Mouse (Mus musculus): Measurements from ENCODE around the gene Ift80. TPM values are rescaled to one million over a fixed set of nuclear protein-coding genes. Genes with fewer than 3 reads are reported as not detected.
"Not testable (repeated sequence)": the region's sequence is repeated elsewhere in the genome, so short reads cannot be mapped to it uniquely, and the experiment has no call there.

Gene Ift80
- polyA plus RNA-seq, 1 experiment from 2014 or later, result 24.5 TPM

DNA sequence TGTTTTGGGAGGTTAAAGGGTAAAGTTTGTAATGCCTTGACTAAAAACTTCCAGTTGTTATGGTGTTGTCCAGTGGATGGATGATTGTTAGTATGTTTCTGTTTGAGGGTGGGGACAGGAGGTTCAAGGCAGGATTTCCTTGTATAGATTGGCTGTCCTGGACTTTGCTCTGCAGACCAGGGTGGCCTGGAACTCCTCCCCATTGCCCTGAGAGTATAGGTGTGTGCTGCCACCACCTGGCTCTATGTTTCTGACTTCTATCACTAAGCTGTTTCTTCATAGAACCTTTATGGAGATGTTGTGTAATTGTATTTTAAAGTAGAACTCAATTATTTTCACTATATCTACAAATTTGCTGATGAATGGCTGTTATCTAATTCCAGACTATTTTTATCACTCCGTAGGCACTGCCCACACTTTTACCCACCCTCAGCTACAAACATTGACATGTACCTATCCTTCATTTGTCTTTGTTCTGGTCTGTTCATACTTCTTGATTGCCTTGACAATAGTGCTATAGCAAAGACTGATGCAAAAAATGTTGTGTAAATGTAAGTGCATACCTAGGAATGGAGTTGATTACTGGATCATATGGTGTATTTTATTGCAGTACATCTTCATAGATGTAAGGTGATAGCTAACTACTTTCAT is 21.9 kb upstream of the Ift80 start:
- Histone ChIP-seq H3K9ac (no peak overlapping the region), H3K27me3 (no peaks in the 10 kb centered on the region), H3K9me3 (no peaks in the 10 kb centered on the region), H3K4me2 (replicated peaks) (no peak overlapping the region), H3K36me3 (peaks cover 56% of the 10 kb centered on the region), H3K4me3 (no peak overlapping the region), H3K27ac (no peak overlapping the region), H3K4me1 (no peaks in the 10 kb centered on the region)
- no peak for ATAC-seq (ENCODE audit: insufficient number of reproducible peaks, insufficient read depth, low FRiP score, low TSS enrichment)
- WGBS, result 93% methylated on average over 1 of the region's 1 CpGs

DNA sequence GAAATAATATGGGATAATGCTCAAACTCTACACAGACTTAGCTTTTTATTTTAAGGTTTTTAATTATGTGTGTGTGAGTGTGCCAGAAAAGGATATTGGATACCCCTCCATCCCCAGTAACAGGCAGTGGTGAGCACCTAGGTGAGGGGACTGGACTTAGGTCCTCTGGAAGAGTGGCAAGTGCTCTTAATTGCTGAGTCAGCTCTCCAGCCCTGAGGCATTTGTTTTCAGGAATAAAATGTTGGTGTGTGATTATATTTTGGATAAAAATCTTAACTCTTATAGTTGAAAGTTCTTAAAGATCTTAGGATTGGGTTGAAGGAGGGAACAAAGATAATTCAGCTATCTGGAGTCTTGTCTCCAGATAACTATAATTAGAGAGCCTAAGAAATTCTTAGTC is 16.4 kb upstream of the Ift80 start:
- no peak overlapping the region for H3K4me3 ChIP-seq
- H3K36me3 ChIP-seq, result peaks cover 51% of the 10 kb centered on the region
- no peaks in the 10 kb centered on the region for H3K9me3 ChIP-seq

DNA sequence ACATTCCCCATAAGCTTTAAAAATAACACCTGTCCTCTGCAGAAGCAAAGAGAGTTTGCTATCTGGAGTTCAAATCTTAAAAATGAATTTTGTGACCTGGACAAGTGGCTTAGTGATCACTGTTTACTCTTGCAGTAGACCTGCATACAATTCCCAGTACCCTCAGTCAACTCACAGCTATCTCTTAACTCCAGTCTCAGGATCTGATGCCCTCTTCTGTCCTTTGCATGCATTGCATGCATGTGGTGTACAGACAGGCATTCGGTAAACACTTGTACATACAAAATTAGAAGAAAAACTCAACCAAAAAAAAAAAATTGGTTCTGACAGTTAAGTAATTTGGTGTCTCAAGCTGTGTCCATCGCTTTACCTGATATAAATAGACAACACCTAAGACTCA is 15.9 kb upstream of the Ift80 start:
- no peaks in the 10 kb centered on the region for H3K4me1 ChIP-seq
- H3K27ac ChIP-seq, result no peak overlapping the region
- H3K4me3 ChIP-seq, result no peak overlapping the region
- no peak overlapping the region for H3K9ac ChIP-seq
- H3K27me3 ChIP-seq, result no peaks in the 10 kb centered on the region
- ATAC-seq (ENCODE audit: insufficient number of reproducible peaks, insufficient read depth, low FRiP score, low TSS enrichment), result no peak
- no peak overlapping the region for H3K4me2 ChIP-seq (replicated peaks)
- 95% methylated on average over 2 of the region's 2 CpGs for WGBS
- H3K36me3 ChIP-seq, result peaks cover 47% of the 10 kb centered on the region
- no peaks in the 10 kb centered on the region for H3K9me3 ChIP-seq

More for the DNA sequence above, 16.4 kb upstream of the Ift80 start:
- no peak overlapping the region for H3K4me2 ChIP-seq (replicated peaks)
- no peak overlapping the region for H3K27ac ChIP-seq
- H3K4me1 ChIP-seq, result no peaks in the 10 kb centered on the region
- no peak for ATAC-seq (ENCODE audit: insufficient number of reproducible peaks, insufficient read depth, low FRiP score, low TSS enrichment)
- no peak overlapping the region for H3K9ac ChIP-seq
- H3K27me3 ChIP-seq, result no peaks in the 10 kb centered on the region

DNA sequence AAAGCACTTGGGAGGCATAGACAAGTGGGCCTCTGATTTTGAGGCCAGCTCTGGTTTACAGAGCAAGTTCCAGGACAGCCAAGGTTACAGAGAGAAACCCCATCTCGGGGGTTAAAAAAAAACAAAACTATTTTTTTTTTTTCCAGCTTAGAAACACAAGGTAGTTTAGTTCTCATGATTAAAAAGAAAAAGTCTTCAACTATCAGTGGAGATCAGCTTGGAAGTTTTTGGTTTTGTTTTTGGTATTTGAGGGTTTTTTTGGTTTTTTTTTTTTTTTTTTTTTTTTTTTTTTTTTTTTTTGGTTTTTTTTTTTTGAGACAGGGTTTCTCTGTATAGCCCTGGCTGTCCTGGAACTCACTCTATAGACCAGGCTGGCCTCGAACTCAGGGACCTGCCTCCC is 14.3 kb upstream of the Ift80 start:
- H3K36me3 ChIP-seq, result peaks cover 37% of the 10 kb centered on the region
- not testable (repeated sequence) for H3K4me3 ChIP-seq; H3K27ac ChIP-seq; H3K4me2 ChIP-seq (replicated peaks); H3K4me1 ChIP-seq; ATAC-seq (ENCODE audit: insufficient number of reproducible peaks, insufficient read depth, low FRiP score, low TSS enrichment); H3K9me3 ChIP-seq; H3K27me3 ChIP-seq; H3K9ac ChIP-seq
- WGBS, result 96% methylated on average over 2 of the region's 2 CpGs

DNA sequence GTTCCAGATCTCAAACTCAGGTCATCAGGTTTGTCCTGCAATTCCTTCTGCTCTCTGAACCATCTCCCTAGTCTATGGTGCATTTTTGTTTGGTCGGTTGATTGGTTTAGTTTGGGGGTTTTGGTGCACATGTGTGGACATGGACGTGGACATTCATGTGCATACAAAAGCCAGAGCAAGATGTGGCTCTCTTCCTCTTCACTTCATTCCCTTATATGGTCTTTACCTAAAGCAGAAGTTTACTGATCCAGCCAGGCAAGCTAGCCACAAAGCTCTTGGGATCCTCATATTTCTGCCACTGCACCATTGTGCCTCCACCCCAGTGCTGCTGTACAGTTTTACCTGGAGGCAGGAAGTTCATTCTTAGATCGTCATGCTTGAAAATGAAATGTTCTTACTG is 12.8 kb upstream of the Ift80 start:
- no peak overlapping the region for H3K27ac ChIP-seq
- no peaks in the 10 kb centered on the region for H3K4me1 ChIP-seq
- no peak for ATAC-seq (ENCODE audit: insufficient number of reproducible peaks, insufficient read depth, low FRiP score, low TSS enrichment)
- 86% methylated on average over 3 of the region's 3 CpGs for WGBS
- H3K27me3 ChIP-seq, result no peaks in the 10 kb centered on the region
- no peak overlapping the region for H3K9ac ChIP-seq
- peaks cover 33% of the 10 kb centered on the region for H3K36me3 ChIP-seq
- H3K4me3 ChIP-seq, result no peak overlapping the region
- no peak overlapping the region for H3K4me2 ChIP-seq (replicated peaks)
- H3K9me3 ChIP-seq, result no peaks in the 10 kb centered on the region

DNA sequence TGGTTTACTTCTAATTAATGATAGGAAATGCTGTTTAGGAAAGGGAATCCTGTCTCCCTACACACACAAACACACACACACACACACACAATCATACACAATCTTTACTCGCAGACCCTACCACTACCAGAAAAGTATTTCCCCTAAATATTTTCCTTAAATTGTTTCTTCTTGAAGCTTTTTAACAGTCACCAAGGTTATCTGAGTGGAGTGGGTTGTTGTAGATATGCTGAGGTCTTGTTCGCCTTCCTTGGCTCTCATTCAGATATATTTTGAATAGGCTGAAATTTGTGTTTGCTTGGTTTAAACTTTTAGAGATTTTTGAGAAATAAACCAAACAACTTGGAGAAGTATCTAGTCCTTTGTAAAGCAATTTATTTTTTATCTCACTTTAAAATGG is 4.5 kb upstream of the Ift80 start:
- ATAC-seq (ENCODE audit: insufficient number of reproducible peaks, insufficient read depth, low FRiP score, low TSS enrichment), result no peak
- no peak overlapping the region for H3K4me3 ChIP-seq
- H3K4me2 ChIP-seq (replicated peaks), result no peak overlapping the region
- no peaks in the 10 kb centered on the region for H3K27me3 ChIP-seq
- H3K9me3 ChIP-seq, result no peaks in the 10 kb centered on the region
- peaks cover 3% of the 10 kb centered on the region; the same call in 1 of the 2 replicates for H3K36me3 ChIP-seq
- H3K9ac ChIP-seq, result no peak overlapping the region
- H3K4me1 ChIP-seq, result peaks cover 9% of the 10 kb centered on the region; the same call in 1 of the 2 replicates
- no peak overlapping the region for H3K27ac ChIP-seq
- WGBS, result 95% methylated on average over 2 of the region's 2 CpGs

DNA sequence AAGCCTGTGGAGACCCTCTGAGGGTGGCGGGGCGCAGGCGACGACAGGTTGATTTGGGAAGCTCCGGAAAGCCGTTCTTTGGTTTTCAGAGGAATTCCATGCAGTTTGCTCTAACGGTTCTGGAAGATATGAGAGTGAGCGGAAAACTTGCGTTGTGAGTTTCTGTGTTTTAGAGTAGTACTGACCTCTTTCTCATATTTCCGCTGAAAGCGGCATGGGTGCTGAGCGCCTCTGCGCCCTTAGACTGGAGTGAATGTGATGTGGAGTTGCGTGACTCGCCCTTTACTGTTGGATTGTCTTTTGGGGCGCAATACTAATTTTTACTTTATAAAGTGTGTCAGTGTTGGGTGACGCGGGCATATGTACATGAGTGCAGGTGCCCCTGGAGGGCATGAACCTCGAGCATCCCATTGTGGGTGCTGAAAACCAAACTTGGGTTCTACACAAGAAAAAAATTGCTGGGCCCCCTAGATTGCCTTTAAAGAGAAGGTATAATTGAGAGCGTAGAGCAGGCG is 1.9 kb upstream of the Ift80 start:
- 5% methylated on average over 21 of the region's 21 CpGs for WGBS
- H3K9me3 ChIP-seq, result no peaks in the 10 kb centered on the region
- no peaks in the 10 kb centered on the region for H3K36me3 ChIP-seq
- H3K9ac ChIP-seq, result peak overlapping the region; percentile 94
- no peak for ATAC-seq (ENCODE audit: insufficient number of reproducible peaks, insufficient read depth, low FRiP score, low TSS enrichment)
- H3K4me3 ChIP-seq, result peak overlapping the region; percentile 94
- H3K27me3 ChIP-seq, result no peaks in the 10 kb centered on the region
- peak overlapping the region; percentile 93; the same call in 1 of the 2 replicates for H3K27ac ChIP-seq
- peaks cover 9% of the 10 kb centered on the region; the same call in 1 of the 2 replicates for H3K4me1 ChIP-seq
- peak overlapping the region; percentile 85 for H3K4me2 ChIP-seq (replicated peaks)

DNA sequence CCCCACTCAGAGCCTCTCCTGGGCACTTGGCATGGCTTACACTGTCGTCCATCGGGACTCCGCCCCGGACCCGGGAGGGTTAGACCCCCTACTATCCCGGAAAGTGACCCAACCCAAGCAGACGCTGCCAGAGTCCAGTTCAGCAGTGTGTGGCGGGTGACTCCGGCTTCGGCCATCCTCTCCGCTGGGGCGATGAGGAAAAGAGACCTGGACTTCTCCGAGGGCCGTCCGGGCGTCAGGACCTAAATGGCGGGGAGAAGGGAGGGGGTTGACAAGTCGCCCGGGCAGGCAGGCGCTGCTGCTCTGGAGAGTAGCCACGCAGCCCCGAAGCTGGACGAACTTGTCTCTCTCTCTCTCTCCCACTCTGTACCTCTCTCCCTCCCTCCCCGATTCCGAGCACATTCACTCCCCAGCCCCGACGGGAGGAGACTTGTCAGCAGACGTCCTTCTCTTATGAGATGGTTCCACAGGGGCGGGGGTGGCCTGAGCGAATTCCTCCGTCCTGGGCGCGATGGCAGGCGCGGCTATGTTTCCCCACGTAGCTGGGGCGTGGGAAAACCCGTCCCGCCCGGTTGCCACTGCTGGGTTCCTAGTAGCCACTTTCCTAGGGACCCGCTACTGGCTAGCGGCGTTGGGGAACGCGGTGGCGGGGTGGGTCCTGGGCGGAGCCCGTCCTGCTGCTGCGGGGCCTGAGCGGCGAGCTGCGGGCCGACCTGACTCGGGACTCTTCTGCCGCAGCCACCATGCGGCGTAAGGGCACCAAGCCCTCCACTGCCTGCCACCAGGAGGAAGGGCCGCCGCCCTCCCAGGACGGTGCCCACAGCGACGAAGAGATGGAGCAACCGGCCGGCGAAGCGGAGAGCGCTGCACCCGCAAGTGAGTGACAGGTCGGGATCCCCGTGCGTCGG is 1.2 kb upstream of the Ift80 start:
- Histone ChIP-seq H3K4me2 (replicated peaks) (peak overlapping the region; percentile 85), H3K36me3 (no peaks in the 10 kb centered on the region), H3K4me3 (peak overlapping the region; percentile 94), H3K27ac (peak overlapping the region; percentile 93), H3K9me3 (no peaks in the 10 kb centered on the region), H3K9ac (peak overlapping the region; percentile 94), H3K27me3 (no peaks in the 10 kb centered on the region), H3K4me1 (peaks cover 9% of the 10 kb centered on the region; the same call in 1 of the 2 replicates)
- peak; percentile 74 for ATAC-seq (ENCODE audit: insufficient number of reproducible peaks, insufficient read depth, low FRiP score, low TSS enrichment)
- under 1% methylated on average over 71 of the region's 72 CpGs for WGBS

DNA sequence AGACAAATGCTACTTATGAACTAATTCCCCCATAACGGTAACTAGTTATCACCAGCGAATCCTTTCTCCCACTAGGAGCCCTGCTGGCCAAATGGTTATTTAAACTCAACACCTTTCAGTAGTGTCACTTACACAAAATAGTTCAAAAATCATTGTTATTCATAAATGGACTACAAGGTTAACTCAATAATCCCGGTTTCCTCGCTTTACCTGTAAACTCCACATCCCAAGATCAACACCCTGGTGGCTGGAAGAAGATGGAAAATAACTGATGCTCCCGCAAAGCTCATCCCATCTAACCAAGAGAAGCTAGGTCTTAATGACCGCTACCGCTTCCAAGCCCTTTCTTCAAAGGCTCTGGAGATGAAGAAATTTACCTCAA is 324 bp downstream of the Ift80 start:
- peak overlapping the region; percentile 94 for H3K4me3 ChIP-seq
- H3K36me3 ChIP-seq, result no peaks in the 10 kb centered on the region
- H3K4me1 ChIP-seq, result peaks cover 9% of the 10 kb centered on the region; the same call in 1 of the 2 replicates
- H3K4me2 ChIP-seq (replicated peaks), result peak overlapping the region; percentile 55
- ATAC-seq (ENCODE audit: insufficient number of reproducible peaks, insufficient read depth, low FRiP score, low TSS enrichment), result no peak
- no peaks in the 10 kb centered on the region for H3K27me3 ChIP-seq
- peak overlapping the region; percentile 93 for H3K27ac ChIP-seq
- WGBS, result under 1% methylated on average over 7 of the region's 7 CpGs
- no peaks in the 10 kb centered on the region for H3K9me3 ChIP-seq
- peak overlapping the region; percentile 94 for H3K9ac ChIP-seq

DNA sequence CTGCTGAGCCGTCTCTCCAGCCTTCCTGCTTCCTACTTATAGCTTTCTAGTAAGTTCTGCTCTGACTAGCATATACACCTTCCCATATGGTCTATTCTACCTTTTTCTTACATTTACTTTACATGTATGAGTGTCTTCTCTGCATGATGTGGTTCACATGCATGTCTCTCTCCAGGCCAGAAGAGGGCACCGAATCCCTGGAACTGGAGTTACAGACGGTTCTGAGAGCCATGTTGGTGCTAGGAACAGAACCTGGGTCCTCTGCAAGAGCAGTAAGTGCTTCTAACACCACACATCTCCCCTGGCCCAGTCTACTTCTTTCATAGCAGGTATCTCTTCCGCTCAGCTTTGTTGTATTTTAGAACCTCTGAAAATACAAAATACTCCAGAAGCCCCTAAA is 1.6 kb downstream of the Ift80 start:
- peaks cover 9% of the 10 kb centered on the region; the same call in 1 of the 2 replicates for H3K4me1 ChIP-seq
- H3K9me3 ChIP-seq, result no peaks in the 10 kb centered on the region
- no peak overlapping the region for H3K4me2 ChIP-seq (replicated peaks)
- no peaks in the 10 kb centered on the region for H3K27me3 ChIP-seq
- no peak for ATAC-seq (ENCODE audit: insufficient number of reproducible peaks, insufficient read depth, low FRiP score, low TSS enrichment)
- H3K27ac ChIP-seq, result no peak overlapping the region
- 85% methylated on average over 4 of the region's 4 CpGs for WGBS
- H3K4me3 ChIP-seq, result no peak overlapping the region
- no peaks in the 10 kb centered on the region for H3K36me3 ChIP-seq
- H3K9ac ChIP-seq, result no peak overlapping the region

DNA sequence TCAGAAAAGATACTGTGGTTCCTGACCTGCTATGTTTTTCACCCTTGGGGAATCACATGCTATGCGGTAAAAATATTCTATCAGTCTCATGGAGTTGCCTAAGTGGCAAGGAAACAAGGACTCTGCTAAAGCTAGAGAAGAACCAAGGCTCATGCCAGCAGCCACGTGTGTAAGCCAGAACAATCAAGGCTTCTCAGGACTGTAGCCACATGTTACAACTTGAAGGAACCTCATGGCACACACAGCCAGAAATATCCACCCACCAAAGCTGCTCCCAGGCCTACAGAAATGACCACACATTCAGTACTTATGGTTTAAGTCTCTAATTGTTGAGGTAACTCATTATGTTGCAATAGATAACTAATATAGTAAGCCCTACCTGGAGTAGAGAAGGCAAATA is 17.8 kb downstream of the Ift80 start:
- H3K27ac ChIP-seq, result no peak overlapping the region
- no peak overlapping the region for H3K4me2 ChIP-seq (replicated peaks)
- no peaks in the 10 kb centered on the region for H3K27me3 ChIP-seq
- no peaks in the 10 kb centered on the region for H3K9me3 ChIP-seq
- H3K4me3 ChIP-seq, result no peak overlapping the region
- no peak overlapping the region for H3K9ac ChIP-seq
- H3K4me1 ChIP-seq, result no peaks in the 10 kb centered on the region
- H3K36me3 ChIP-seq, result 0 out of 2 replicates have a peak, but pooled peaks cover 14% of the 10 kb centered on the region
- no peak for ATAC-seq (ENCODE audit: insufficient number of reproducible peaks, insufficient read depth, low FRiP score, low TSS enrichment)
- WGBS, result 80% methylated on average over 2 of the region's 2 CpGs

DNA sequence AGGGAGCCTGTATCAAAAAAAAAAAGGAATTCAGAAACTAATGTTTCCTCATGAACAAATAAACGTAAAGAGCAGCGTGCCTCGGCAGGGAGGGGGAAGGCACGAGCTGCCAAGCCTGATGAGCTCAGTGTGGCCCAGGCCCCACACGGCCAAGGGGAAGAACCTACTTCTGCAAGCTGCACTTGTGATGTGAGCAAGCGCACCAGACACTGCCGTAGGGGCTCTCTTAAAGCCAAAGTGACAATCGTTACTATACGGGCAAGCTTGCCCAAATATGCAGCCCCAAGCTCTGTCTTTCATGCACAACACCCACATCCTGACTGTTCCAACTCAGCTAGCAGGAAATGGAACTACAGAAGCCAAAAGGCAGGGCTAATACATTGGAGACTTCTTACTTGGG is 23.5 kb downstream of the Ift80 start:
- Histone ChIP-seq H3K9me3 (no peaks in the 10 kb centered on the region), H3K9ac (no peak overlapping the region), H3K27me3 (0 out of 2 replicates have a peak, but pooled peaks cover 2% of the 10 kb centered on the region), H3K4me1 (peaks cover 9% of the 10 kb centered on the region; the same call in 1 of the 2 replicates), H3K4me3 (no peak overlapping the region), H3K36me3 (0 out of 2 replicates have a peak, but pooled peaks cover 6% of the 10 kb centered on the region), H3K27ac (no peak overlapping the region), H3K4me2 (replicated peaks) (no peak overlapping the region)
- ATAC-seq (ENCODE audit: insufficient number of reproducible peaks, insufficient read depth, low FRiP score, low TSS enrichment), result no peak
- 85% methylated on average over 9 of the region's 9 CpGs for WGBS
